Mouse (Mus musculus): ENCODE measurements around the gene Ppm1n.
"Not testable (repeated sequence)": the region's sequence is repeated elsewhere in the genome, so short reads cannot be mapped to it uniquely, and the experiment has no call there.

Ppm1n gene

DNA sequence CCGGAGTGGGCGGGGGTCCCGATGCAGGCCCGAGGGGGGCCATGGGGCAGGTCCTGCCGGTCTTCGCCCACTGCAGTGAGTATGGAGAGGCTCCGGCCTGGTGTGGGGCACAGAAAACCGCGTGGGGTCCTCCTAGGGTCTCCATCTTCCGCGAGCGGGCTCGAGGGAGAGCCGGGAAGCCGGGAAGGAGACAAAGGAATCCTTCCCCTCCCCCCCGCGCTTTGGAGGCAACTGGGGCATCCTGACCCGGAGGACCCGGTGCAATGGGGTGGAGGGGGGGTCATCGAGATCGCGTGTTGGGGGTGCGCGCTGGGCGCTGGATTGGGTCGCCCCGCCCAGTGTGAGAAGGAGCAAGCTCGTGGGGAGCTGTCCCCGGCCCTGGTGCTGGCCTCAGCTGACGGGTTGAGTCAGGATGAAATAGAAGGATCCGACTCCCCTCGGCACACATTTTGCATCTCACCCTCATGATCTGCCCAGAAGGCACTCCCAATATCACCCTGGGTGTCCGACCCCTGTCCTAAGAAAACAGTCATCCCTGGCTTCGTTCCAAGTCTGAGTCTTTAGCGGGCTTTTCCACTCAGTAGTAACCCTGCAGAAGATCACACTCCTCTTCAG lies 3.0 kb upstream of the Ppm1n start:
- no peak for DNase-seq (ENCODE audit: low spot score)

DNA sequence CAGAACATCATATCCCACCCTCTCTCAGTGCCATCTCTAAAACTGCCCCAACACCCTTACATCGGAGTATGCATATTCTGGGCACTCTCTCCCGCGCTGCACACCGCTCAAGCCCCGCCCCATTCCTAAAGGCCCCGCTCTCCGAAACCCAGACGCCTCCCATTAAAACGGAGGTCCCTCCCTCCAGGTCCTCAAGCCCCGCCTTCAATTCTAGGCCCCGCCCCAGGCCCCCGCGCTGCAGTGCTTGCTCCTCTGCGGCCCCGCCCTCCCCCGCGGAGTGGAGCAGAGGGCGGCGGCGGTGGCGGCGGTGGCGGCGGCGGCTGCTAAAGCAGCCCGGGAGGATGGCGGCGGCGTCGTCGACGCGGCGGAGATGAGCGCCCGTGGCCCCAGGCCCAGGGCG lies 2.5 kb upstream of the Ppm1n start, which contains the start of gene Rtn2:
TSS of gene Rtn2 (plus strand) at position 240 of the 400 bp plus-strand sequence.
- no peak for DNase-seq (ENCODE audit: low spot score)

GRCm38 (mm10) chr7:19281680-19282304 lies 1.9 kb upstream of the Ppm1n start:
- not testable (repeated sequence) for DNase-seq (ENCODE audit: low spot score)

DNA sequence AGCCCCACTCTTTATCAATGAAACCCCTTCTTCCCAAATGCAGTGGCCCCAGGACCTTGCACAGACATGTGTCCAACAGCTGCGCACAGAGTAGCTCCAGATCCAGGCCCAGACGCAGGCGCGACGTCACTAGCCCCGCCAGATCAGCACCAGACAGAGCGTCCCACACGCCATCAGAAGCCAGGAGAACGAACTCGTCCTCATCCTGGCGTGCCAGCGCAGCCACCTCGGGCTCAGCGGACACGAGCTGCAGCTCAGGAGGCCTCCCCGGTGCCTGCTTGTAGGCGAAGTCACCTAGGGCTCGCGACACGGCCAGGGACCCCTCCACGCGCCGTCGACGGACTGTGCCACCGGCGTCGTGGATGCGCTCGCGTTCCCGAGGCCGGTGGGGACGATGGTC lies 812 bp downstream of the Ppm1n start:
- no peak for DNase-seq (ENCODE audit: low spot score)

GRCm38 (mm10) chr7:19276253-19276652 lies 3.6 kb downstream of the Ppm1n start:
- no peak for DNase-seq (ENCODE audit: low spot score)

DNA sequence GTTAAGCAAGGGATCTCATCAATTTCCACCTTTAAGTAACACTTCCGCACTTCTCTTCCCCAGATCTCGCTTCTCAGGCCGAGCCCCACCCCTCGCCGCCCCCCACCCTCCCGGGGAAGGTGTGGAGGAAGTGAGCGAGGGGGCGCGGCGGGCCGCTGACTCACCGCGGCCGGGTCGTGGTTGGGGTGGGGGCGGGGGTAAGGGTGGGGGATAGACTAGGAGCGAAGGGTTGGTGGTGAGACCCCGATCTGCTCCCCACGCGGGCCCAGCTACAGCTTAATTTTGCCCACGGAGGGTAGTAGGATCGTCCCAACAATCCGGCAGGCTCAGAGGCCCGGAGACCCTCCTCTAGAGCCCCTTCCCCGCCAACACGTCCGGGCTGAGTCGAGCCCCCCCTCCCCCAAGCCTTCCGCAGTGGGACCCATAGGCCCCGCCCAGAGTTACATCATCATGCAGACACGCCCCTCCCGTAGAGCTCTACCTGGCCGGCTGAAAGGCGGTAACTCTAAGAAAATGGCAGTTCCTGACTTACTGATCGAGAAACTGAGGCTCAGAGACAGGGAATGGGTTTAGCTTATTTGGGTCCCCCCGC lies 7.6 kb downstream of the Ppm1n start:
- DNase-seq (ENCODE audit: low spot score) = no peak

- peak; percentile 78 for DNase-seq (ENCODE audit: low spot score)
Observed at GRCm38 (mm10) chr7:19271238-19272172, 8.4 kb downstream of the Ppm1n start, which contains the start of gene Vasp. Gene Vasp (minus strand): TSS chr7:19271817.

DNA sequence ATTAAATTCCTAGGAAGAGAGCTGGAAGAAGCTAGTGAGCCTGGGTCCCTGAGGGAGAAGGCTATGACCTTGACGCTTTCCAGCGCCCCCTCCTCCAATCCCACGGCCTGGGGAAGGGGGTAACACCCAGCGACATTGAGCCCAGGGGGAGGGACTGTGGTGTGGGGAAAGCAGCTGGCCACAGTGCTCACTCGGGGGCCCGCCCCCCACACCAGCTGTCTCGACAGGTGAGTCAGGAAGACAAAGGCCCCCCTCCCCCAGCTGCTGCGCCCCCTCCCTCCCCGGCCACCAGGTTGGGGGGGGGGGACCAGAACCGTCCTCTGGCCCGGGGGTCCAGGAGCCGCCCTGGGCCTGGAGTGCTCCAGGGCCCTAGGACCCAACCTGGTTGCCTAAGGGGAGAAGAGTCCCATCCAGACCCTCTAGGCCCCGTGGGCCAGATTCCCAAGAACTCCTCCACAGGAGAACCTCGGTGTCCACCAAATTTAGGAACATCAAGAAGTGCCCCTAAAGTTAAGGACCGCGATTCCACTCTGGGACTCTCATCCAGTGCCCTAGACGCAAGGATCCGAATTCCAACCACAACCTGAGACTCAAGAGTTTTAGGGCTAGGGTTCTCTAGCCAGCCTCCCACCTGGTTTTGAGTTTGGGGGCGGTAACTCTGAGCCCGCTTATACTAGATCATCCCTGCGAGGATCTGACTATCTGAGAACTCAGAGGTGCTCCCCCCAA lies 9.2 kb downstream of the Ppm1n start:
- DNase-seq (ENCODE audit: low spot score) = no peak

DNA sequence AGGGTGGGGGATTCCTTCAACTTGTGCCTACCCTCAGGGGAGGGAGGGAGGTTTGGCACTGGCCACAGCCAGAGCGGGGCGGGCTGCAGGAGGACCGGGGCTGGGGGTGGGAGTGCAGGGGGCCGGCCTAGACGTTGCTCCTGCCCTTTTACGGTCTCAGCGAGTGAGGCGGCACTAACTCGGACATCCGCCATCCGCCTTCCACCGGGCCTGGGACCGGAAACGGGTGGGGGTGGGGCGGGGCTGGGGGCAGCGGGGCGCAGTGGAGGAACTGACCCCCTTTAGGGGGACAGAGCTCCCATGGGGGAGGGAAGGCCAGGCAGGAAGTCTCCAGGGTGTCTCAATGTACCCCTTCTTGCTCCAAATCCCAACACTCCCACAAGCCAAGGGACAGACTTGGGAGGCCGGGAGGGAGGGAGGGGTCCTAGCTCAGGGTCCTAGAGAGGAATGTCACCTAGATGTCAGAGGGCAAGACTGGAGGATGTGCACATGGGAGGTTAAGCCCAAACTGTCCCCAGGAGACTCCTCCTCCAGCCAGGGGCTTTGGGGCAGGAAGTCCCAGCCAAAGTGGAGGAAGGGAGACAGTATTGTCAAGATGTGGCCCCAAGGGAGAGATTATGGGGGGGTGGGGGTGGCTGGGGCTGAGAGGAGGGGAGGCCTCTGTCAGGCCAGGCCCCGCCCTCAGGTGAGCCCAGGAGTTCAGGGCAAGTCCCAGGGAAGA lies 10.0 kb downstream of the Ppm1n start:
- DNase-seq (ENCODE audit: low spot score) = no peak

GRCm38 (mm10) chr7:19268993-19269681 lies 10.7 kb downstream of the Ppm1n start:
- no peak for DNase-seq (ENCODE audit: low spot score)

GRCm38 (mm10) chr7:19267051-19267450 lies 12.8 kb downstream of the Ppm1n start:
- DNase-seq (ENCODE audit: low spot score) = no peak

DNA sequence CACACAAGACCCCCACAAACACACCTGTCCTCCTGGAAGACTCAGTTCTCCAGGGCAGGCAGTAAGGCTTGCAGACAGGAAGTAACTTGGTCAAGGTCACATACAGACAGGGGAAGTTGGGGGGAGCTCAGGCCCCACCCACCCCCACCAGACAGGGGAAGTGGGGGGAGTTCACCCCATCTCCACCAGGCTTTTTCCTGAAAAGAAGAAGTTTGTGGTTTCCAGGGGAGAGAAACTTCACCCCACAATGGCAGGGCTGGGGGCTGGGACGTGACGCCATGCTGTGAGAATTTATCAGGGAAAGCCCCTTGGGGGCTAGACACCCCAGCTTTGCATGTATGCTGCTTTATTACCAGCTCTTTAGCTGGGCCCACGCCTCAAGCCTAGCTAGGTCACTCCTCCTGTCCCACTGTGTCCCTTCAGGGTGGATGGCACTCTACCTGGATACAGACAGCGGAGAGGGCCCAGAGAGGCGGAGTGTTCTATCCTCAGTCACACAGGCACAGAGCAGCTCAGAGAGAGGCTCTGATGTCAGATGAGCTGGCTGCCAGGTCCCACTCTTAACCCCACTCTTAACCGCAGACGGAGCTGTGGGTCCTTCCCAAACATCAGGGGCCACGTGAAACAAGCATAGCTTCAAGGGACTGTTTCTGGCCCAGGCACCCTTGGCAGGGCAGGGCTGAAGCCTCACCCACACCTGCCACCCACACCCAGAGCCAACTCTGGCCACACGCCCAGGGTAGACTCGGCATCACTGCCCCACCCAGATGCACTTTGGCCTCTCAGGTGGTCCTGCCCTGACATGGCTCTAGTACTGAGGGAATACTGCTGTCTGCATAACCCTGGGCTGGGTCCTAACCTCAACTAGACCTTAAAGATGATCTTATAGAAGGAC lies 13.7 kb downstream of the Ppm1n start:
- no peak for DNase-seq (ENCODE audit: low spot score)

- DNase-seq (ENCODE audit: low spot score) = no peak
Observed at GRCm38 (mm10) chr7:19265147-19265546, 14.7 kb downstream of the Ppm1n start.

- no peak for DNase-seq (ENCODE audit: low spot score)
Observed at GRCm38 (mm10) chr7:19258336-19258735, 21.5 kb downstream of the Ppm1n start.

DNA sequence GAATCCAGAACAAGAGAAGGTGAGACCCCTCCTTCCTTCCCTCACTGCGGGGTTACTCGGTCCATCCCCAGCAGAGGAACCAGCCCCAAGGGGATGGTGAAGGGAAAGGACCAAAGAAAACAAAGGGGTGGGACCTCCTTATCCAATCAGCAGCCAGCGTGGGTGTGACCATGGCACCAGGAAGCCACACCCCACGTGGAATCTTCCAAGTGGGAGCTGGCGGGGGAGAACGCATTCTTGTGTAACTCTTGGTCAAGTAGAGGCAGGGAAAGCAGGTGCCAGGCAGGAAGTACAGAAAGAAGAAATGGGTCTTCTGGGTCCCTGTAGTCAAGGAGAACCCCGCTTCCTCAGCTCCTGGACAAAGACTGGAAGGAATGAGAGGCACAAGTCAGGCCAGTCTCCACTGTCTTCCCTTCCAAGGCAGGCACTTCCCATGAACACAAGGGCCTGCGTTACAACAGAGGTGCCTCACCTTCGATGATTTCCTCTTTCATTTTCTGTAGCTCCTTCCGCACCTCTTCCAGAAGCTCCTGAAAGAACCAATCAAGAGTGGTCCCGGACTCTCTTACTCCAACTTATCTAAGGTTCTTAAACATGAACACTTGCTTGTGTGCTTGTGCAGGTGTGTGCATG lies 22.4 kb downstream of the Ppm1n start:
- no peak for DNase-seq (ENCODE audit: low spot score)

- no peak for DNase-seq (ENCODE audit: low spot score)
Observed at GRCm38 (mm10) chr7:19256567-19256966, 23.3 kb downstream of the Ppm1n start.

- no peak for DNase-seq (ENCODE audit: low spot score)
Observed at GRCm38 (mm10) chr7:19255395-19255794, 24.5 kb downstream of the Ppm1n start.

GRCm38 (mm10) chr7:19253437-19253836 lies 26.4 kb downstream of the Ppm1n start:
- no peak for DNase-seq (ENCODE audit: low spot score)

GRCm38 (mm10) chr7:19252078-19252477 lies 27.8 kb downstream of the Ppm1n start:
- no peak for DNase-seq (ENCODE audit: low spot score)
